Mouse (Mus musculus) cerebellum, adult 2 months (tissue): ENCODE measurements around the gene Ighmbp2. TPM values are rescaled to one million over a fixed set of nuclear protein-coding genes. Genes with fewer than 3 reads are reported as not detected.

Experiments used
- DNase-seq, 2 experiments: peaks; one replicate each; pipeline ENCODE4 v3.0.0; 2021
- H3K27ac ChIP-seq: fragments of 200-500 bp; 2 replicates; pipeline ENCODE4 v1.5.1; 2012; ENCODE audit warnings: low read length, control low read depth, inconsistent platforms; ENCODE audit not compliant: insufficient read depth
- H3K27me3 ChIP-seq: fragments of 200-500 bp; 2 replicates; pipeline ENCODE4 v1.6.1; 2012; ENCODE audit warnings: inconsistent platforms, mild to moderate bottlenecking, low read length, moderate library complexity; ENCODE audit not compliant: control insufficient read depth, insufficient read depth
- H3K4me1 ChIP-seq: fragments of 200-500 bp; 2 replicates; pipeline ENCODE4 v1.6.1; 2011; ENCODE audit warnings: low read length; ENCODE audit not compliant: control insufficient read depth, insufficient read depth
- H3K4me3 ChIP-seq: fragments of 200-500 bp; replicated peaks from 2 replicates; pipeline ENCODE3; 2011; ENCODE audit warnings: mild to moderate bottlenecking, low read depth, low read length, control low read depth; ENCODE audit not compliant: insufficient read depth
- CTCF ChIP-seq: fragments of 200-500 bp; IDR thresholded peaks from 2 replicates; pipeline ENCODE4 v1.5.1; 2011; ENCODE audit warnings: low read depth, mild to moderate bottlenecking, control low read depth, low read length, moderate library complexity, borderline replicate concordance; ENCODE audit not compliant: insufficient read depth
- POLR2A ChIP-seq: fragments of 200-500 bp; IDR thresholded peaks from 2 replicates; pipeline ENCODE4 v1.6.1; 2011; ENCODE audit warnings: low read length, control low read depth, borderline replicate concordance; ENCODE audit not compliant: insufficient read depth
- WGBS: fragments of 180-500 bp; shearing (Covaris S2); methylation state at CpG from one replicate; pipeline ENCODE4 v1.1.7; 2018; 5-methylcytosine and 5-hydroxymethylcytosine counted together
- polyA plus RNA-seq: library from polyadenylated mRNA; depleted of rRNA; stranded (reverse); fragments of >200 nt; gene quantifications from 2 replicates; pipeline ENCODE4 v1.2.3, GENCODE M21; 2012

The Ighmbp2 gene
- polyA plus RNA-seq, 1 experiment = 9.2 TPM

DNA sequence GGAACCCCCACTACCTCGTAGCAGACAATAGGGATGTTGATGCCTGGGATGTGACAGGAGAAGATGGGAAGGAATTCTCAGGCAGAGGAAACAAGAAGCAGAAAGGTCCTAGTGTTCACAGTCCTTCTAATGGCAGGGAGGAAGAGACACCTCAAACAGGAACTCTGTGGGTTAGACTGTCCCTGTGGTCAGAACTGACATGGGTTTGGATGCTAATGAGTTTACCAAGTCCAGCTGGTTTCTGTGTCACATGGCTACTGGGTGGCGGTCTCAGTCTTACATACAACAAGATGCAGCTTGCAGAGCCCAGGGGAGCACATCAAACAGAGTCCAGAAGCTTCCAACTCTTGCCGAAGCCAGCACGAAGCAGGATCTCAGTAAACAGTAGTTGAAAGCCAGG, 21.2 kb upstream of the Ighmbp2 start:
- no peak for TF ChIP-seq POLR2A
- TF ChIP-seq CTCF = no peak

DNA sequence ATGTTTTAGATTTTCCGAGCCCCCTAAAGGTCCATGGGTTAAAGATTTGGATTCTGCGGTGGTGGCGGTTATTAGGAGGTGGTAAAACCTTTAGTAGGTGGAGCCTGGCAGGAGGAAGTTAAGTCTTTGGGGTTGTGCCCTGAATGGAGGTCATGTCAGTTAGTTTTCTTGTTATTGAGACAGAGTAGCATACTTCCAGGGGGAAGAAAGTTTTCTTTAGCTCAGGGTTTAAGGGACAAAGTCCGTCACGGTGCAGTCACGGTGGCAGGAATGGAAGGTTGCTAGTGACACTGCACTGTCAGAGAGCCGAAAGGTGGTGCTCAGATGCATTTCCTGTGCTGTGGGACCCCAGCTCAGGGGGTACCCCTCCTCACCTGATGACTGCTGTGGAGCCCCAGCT, 15.0 kb upstream of the Ighmbp2 start:
- no peaks in the 10 kb centered on the region for H3K27me3 ChIP-seq
- no peak overlapping the region for H3K27ac ChIP-seq
- no peaks in the 10 kb centered on the region for H3K4me1 ChIP-seq
- no peak for DNase-seq
- no peak for TF ChIP-seq POLR2A
- TF ChIP-seq CTCF = no peak
- no peak overlapping the region for H3K4me3 ChIP-seq
- WGBS = 88% methylated on average over 7 of the region's 7 CpGs

More for the DNA sequence above, 21.2 kb upstream of the Ighmbp2 start:
- no peak overlapping the region for H3K4me3 ChIP-seq
- no peak overlapping the region for H3K27ac ChIP-seq
- H3K27me3 ChIP-seq = no peaks in the 10 kb centered on the region
- no peak for DNase-seq
- no peaks in the 10 kb centered on the region for H3K4me1 ChIP-seq
- 60% methylated on average over 4 of the region's 4 CpGs for WGBS

DNA sequence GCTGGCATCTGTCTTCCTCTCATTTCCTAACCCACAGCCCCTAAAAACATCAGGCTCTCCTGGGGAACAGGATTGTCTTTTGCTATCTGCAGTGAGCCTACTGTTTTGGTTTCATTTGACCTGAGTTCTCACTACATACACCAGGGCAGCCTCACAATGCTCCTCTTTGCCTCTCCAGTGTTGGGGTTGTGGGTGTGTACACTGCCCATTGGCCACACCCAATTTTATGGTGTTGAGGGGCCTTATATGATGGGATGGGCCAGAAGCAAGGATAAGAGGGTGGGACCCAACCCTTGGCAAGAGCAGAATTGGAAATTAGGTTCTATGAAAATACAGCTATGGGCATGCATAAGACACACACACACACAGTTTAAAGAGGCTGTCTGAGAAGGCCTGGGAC, 14.2 kb upstream of the Ighmbp2 start:
- Histone ChIP-seq H3K27ac (no peak overlapping the region), H3K4me3 (no peak overlapping the region), H3K27me3 (no peaks in the 10 kb centered on the region), H3K4me1 (no peaks in the 10 kb centered on the region)
- no peak for TF ChIP-seq POLR2A
- no peak for TF ChIP-seq CTCF
- no peak for DNase-seq

DNA sequence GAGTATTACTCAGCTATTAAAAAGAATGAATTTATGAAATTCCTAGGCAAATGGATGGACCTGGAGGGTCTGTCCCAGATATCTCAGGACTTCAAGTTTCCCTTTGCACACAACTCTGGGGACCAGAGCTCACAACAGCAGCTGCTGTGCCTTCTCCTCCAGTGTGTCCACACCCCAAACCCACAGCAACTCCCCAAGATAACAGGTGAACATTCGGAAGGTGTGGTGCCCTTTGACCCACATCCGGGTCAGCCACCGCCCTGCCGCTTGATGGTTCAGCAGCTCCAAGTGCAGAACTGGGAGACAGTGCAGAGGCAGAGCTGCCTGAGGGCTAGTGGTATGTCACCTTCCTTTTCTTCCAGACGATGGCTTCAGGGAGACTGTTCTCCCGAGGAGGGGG, 12.4 kb upstream of the Ighmbp2 start:
- Histone ChIP-seq H3K4me3 (no peak overlapping the region), H3K27me3 (no peaks in the 10 kb centered on the region), H3K4me1 (no peaks in the 10 kb centered on the region), H3K27ac (no peak overlapping the region)
- TF ChIP-seq CTCF (no peak), POLR2A (no peak)
- 83% methylated on average over 6 of the region's 6 CpGs for WGBS
- no peak for DNase-seq

DNA sequence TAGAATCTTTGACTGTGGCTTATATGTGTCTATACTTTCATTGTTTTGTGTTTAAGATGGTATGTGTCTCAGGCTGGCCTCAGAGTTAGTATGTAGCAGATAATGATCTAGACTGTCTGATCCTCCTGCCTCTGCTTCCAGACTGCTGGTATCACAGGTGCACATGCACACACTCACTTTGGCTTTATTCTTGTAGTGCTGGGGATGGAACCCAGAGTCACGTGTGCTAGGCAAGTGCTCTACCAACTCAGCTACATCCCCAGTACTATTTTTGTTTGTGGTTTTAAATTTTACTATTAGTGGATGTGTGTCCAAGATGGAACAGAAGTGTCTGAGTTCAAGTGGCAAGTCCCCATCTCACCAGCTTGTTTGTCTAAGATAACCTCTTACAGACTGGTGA, 10.2 kb upstream of the Ighmbp2 start:
- no peak for DNase-seq
- TF ChIP-seq POLR2A (no peak), CTCF (no peak)
- WGBS = 94% methylated on average over 1 of the region's 1 CpGs

DNA sequence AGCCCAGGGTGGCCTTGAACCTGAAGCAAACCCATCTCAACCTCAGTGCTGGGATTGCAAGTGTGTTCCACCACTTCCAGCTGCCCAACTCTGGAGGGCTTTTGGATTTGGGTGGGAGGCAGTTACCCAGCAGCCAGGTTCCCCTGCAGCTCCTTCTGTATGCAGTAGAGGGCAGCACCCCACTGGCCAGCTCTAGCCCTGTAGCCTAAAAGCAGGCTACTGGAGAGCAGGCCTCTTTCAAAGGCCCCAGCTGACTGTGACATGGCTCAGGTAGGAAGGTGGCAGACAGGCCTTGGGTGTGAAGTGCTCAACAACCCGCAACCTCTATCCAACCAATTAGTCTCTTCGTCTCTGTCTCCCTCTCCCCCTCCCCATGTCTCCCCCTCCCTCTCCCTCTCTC, 9.2 kb upstream of the Ighmbp2 start:
- 81% methylated on average over 2 of the region's 2 CpGs for WGBS
- TF ChIP-seq POLR2A (no peak), CTCF (peak; percentile 72)
- no peak overlapping the region for H3K4me3 ChIP-seq
- DNase-seq = peak; percentile 25 to 42
- no peak overlapping the region for H3K27ac ChIP-seq
- no peaks in the 10 kb centered on the region for H3K27me3 ChIP-seq
- peaks cover 4% of the 10 kb centered on the region; the same call in 1 of the 2 replicates for H3K4me1 ChIP-seq

More for the DNA sequence above, 10.2 kb upstream of the Ighmbp2 start:
- no peak overlapping the region for H3K27ac ChIP-seq
- no peaks in the 10 kb centered on the region for H3K27me3 ChIP-seq
- H3K4me1 ChIP-seq = peaks cover 4% of the 10 kb centered on the region; the same call in 1 of the 2 replicates
- H3K4me3 ChIP-seq = no peak overlapping the region

DNA sequence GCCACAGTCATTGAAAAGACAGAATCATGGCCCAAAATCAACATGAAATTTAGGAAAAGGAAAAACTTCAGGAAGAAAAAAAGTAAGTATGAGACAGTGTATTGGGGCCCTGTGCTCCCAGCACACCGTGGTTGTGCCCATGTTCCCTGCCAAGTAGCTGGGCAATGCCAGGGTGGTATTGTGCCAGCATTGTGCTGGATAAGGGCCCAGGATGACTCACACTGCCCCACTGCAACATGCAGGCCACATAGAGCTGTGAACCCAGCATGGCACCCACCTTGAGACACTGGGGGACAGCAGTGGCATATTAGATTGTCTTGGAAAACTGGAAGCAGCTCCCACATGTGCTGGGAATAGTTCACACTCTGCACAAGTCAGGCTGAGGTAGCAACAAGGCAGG, 6.2 kb upstream of the Ighmbp2 start:
- Histone ChIP-seq H3K4me1 (peaks cover 4% of the 10 kb centered on the region; the same call in 1 of the 2 replicates), H3K4me3 (no peak overlapping the region), H3K27me3 (no peaks in the 10 kb centered on the region), H3K27ac (no peak overlapping the region)
- peak; percentile 57 to 65 for DNase-seq
- TF ChIP-seq CTCF (no peak), POLR2A (no peak)
- WGBS = 6% methylated on average over 1 of the region's 1 CpGs

DNA sequence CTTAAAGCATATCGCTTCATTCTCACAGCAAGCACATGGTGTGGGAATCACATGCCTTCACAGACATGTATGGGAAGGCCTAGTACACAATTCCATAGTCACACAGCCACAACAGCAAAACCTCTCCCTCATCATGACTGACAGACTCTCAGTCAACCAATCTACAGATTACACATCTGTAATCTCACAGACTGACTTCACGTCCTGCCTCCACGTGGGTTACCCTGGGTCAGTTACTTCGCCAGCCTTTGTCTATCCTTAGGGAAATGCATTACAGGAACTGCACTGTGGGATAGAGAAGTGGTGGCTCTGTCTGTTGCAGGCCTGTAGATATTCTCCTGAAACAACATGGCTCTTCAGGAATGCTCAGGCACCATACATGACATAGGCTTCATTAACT, 931 bp downstream of the Ighmbp2 start:
- DNase-seq = no peak
- no peak overlapping the region for H3K27ac ChIP-seq
- peaks cover 8% of the 10 kb centered on the region; the same call in 1 of the 2 replicates for H3K4me1 ChIP-seq
- TF ChIP-seq POLR2A = no peak
- TF ChIP-seq CTCF = no peak
- H3K27me3 ChIP-seq = no peaks in the 10 kb centered on the region
- H3K4me3 ChIP-seq = peak overlapping the region; percentile 97
- 67% methylated on average over 4 of the region's 4 CpGs for WGBS
